In genomic region chr10:41880206-41880605, GRCm38 (mm10) we compare ENCODE assay signal across 20 mouse cellular contexts.
DNase-seq lines count a peak whose midpoint lies in the region; TF ChIP-seq lines count a peak whose summit lies in the region.
"Had no signal": no experiment of that assay in that cellular context is flagged by ENCODE, and none has a peak within 500 bp of the region (broad histone marks: within the 10 kb centered on the region; RNA-seq: fewer than 3 reads in every experiment).

No protein-coding gene starts in this region.

- WGBS in kidney, adult 2 months, result 42% methylated on average over 4 of the region's 4 CpGs
- 32% methylated on average over 4 of the region's 4 CpGs for WGBS in lung, adult 2 months

- H3K4me1 ChIP-seq in kidney, adult 2 months (ENCODE audit: control insufficient read depth, insufficient read depth, low read length), result peaks cover 3% of the 10 kb centered on the region; the same call in 1 of the 2 replicates
- H3K4me1 ChIP-seq in lung, adult 2 months (ENCODE audit: control insufficient read depth, insufficient read depth, low read length), result peaks cover 4% of the 10 kb centered on the region; the same call in 1 of the 2 replicates
- peaks cover 9% of the 10 kb centered on the region; the same call in 1 of the 2 replicates for H3K4me1 ChIP-seq in brown adipose tissue, adult 24 weeks (ENCODE audit: control insufficient read depth, insufficient read depth, insufficient read length, low read length)

- TF ChIP-seq CTCF in kidney, adult 2 months (conservative IDR thresholded peaks at IDR 0.05; ENCODE audit: insufficient read depth, insufficient read length, low read depth, low read length), result no peak
- TF ChIP-seq CTCF in lung, adult 2 months (IDR thresholded peaks at IDR 0.05; ENCODE audit: insufficient read depth, low read length), result no peak

- no peak overlapping the region for H3K27ac ChIP-seq in kidney, adult 2 months (ENCODE audit: insufficient read depth, low read depth, low read length)
- H3K27ac ChIP-seq in brown adipose tissue, adult 24 weeks (replicated peaks; ENCODE audit: low read depth, low read length), result 0 out of 2 replicates have a peak overlapping the region, but pooled peaks have one; percentile 8
- H3K27ac ChIP-seq: embryonic facial prominence, embryonic 12.5 days; forebrain, embryonic 15.5 days; heart, embryonic 15.5 days; hindbrain, postnatal 0 days; limb, embryonic 13.5 days; liver, embryonic 14.5 days; midbrain, embryonic 12.5 days; neural tube, embryonic 12.5 days had no signal

- peak; percentile 53 to 64 for DNase-seq in cerebellum, postnatal 14 days
- DNase-seq in cerebellum, adult 9-10 months, result no peak
- DNase-seq in kidney, adult 2 months, result peak; percentile 45
- no peak for DNase-seq in kidney, postnatal 4 days
- DNase-seq in lung, postnatal 10 days, result peak; percentile 25
- no peak for DNase-seq in lung, adult 2 months
- no peak for DNase-seq in retina, embryonic 14.5 days (ENCODE audit: low spot score)
- DNase-seq: adrenal gland, postnatal 36 days; right cerebral cortex, postnatal 14 days; spleen, adult 18-20 months had no signal

- no peak for TF ChIP-seq POLR2A in kidney, adult 2 months (IDR thresholded peaks at IDR 0.05; ENCODE audit: low read depth, low read length)
- TF ChIP-seq POLR2A in lung, adult 2 months (IDR thresholded peaks at IDR 0.05; ENCODE audit: borderline replicate concordance, extremely low read depth, low read depth, low read length), result no peak

- H3K36me3 ChIP-seq in kidney, adult 2 months (ENCODE audit: control insufficient read depth, insufficient read depth, low read length), result no peaks in the 10 kb centered on the region
- H3K36me3 ChIP-seq: embryonic facial prominence, embryonic 12.5 days; forebrain, embryonic 15.5 days; heart, embryonic 15.5 days; limb, embryonic 13.5 days; midbrain, embryonic 12.5 days; neural tube, embryonic 12.5 days had no signal

- H3K27me3 ChIP-seq in kidney, adult 2 months (replicated peaks; ENCODE audit: control insufficient read depth, insufficient read depth, low read length), result no peaks in the 10 kb centered on the region
- H3K27me3 ChIP-seq: embryonic facial prominence, embryonic 12.5 days; forebrain, embryonic 15.5 days; heart, embryonic 15.5 days; limb, embryonic 13.5 days; midbrain, embryonic 12.5 days; neural tube, embryonic 12.5 days had no signal

- H3K4me3 ChIP-seq in kidney, adult 2 months (ENCODE audit: insufficient read depth, low read depth, low read length), result no peak overlapping the region
- H3K4me3 ChIP-seq in lung, adult 2 months (replicated peaks; ENCODE audit: extremely low read depth, low read depth, low read length), result no peak overlapping the region
- H3K4me3 ChIP-seq in brown adipose tissue, adult 24 weeks (ENCODE audit: insufficient read depth, low read depth, low read length), result no peak overlapping the region
- H3K4me3 ChIP-seq: embryonic facial prominence, embryonic 12.5 days; erythroblast, embryonic 14.5 days; forebrain, embryonic 15.5 days; heart, embryonic 15.5 days; limb, embryonic 13.5 days; midbrain, embryonic 12.5 days; neural tube, embryonic 12.5 days had no signal

Comparison
In these comparisons a context has a peak if more than half of its experiments do, and no peak if none do; other contexts are left out.
1. DNase-seq: peak in cerebellum, postnatal 14 days (2 of 2), kidney, adult 2 months (single experiment) and lung, postnatal 10 days (single experiment); none in cerebellum, adult 9-10 months (single experiment), kidney, postnatal 4 days (0 of 2), lung, adult 2 months (single experiment) and retina, embryonic 14.5 days (single experiment).